Mouse (Mus musculus) brain, adult 2 months (tissue): ENCODE measurements around the gene Cfap54.

Experiments
- DNase-seq: peaks from one replicate; pipeline ENCODE4 v3.0.0; 2011; ENCODE audit warnings: low read depth, low spot score

Gene Cfap54

GRCm38 (mm10) chr10:92788410-92789096 is 292.9 kb downstream of the Cfap54 start:
- DNase-seq, result peak; percentile 6

DNA sequence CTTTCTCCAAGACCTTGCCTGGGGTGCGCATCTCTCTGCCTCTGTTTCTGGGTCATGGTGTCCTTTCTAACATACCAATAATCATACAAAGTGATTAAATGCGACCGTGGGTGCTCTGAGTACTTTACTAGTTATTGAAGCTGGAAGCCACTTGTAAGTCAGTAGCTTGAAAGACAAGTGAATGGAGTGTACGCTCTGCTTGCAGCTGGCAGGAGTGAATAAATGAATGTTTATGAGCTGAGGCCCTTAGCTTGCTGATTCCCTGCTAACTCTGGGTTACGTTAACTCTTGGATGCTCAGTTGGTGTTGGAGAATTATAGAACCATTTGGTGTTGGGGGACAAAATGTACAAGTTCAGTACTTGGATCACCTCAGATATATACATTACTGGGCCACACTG is 298.7 kb downstream of the Cfap54 start:
- no peak for DNase-seq

DNA sequence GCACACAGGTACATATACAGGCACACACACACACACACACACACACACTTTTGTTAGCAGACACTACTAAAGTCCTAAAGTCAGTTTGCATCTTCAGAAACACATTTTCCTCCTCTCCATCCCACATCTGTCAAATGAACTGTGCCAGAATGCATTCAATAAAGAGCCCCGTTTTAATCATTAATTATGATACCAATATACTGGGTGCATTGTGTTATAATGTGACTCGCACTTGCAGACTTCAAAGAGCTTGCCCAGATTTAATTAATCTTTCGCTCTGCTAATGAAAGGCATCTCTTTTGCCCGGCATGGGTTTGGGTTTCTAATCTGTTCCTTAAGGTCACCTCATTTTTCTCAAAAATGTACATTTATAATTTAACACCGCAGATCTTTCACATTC is 327.1 kb downstream of the Cfap54 start:
- no peak for DNase-seq

DNA sequence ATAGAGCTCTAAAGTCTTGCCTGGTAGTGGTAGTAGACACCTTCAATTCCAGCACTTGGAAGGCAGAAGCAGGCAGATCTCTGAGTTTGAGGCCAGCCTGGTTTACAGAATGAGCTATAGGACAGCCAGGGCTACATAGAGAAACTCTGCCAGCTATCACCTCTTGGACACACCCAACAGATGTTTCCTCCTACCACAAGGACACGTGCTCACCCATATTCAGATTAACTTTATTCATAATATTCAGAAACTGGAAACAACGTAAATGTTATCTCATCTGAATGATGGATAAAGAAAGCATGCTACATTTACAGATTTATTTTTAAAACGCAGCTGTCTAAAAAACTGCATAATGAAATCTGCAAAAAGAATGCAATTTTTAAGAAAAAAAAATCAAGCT is 351.1 kb downstream of the Cfap54 start:
- no peak for DNase-seq

DNA sequence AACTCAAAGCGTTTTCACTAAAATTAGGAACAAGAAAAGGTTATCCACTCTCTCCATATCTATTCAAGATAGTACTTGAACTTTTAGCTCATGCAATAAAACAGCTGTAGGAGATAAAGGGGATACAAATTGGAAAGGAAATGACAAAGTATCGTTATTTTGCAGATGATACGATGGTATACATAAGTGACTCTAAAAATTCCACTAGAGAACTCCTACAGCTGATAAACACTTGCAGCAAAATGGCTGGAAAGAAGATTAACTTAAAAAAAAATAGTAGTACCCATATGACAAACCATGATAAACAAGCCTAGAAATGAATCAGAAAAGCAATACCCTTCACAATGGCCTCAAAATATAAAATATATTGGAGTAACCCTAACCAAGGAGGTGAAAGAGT is 352.7 kb downstream of the Cfap54 start:
- DNase-seq, result no peak
